Mouse (Mus musculus) limb, embryonic 11.5 days (tissue): ENCODE results near the gene Cyth4. TPM values are rescaled to one million over a fixed set of nuclear protein-coding genes. Genes with fewer than 3 reads are reported as not detected.

Source experiments
- ATAC-seq: fragments of 200-750 bp; cut with Nextera tagmentation; 2 replicates; pipeline ENCODE4 v1.8.0; 2017; ENCODE audit warnings: low read depth; ENCODE audit not compliant: insufficient number of reproducible peaks, low FRiP score, low TSS enrichment
- DNase-seq: peaks from one replicate; pipeline ENCODE4 v3.0.0-alpha.2; 2015; ENCODE audit warnings: low spot score
- H3K27ac ChIP-seq: fragments of 300-500 bp; sonication (generic); replicated peaks from 2 replicates; pipeline ENCODE4 v1.5.1; 2014; ENCODE audit warnings: low read depth, mild to moderate bottlenecking, low read length
- H3K27me3 ChIP-seq: fragments of 300-500 bp; sonication (generic); 2 replicates; pipeline ENCODE4 v1.6.1; 2014; ENCODE audit warnings: mild to moderate bottlenecking, low read length, mixed read lengths; ENCODE audit not compliant: control insufficient read depth, insufficient read depth
- H3K36me3 ChIP-seq: fragments of 300-500 bp; sonication (generic); 2 replicates; pipeline ENCODE4 v1.6.1; 2014; ENCODE audit warnings: mild to moderate bottlenecking, low read length, moderate library complexity, mixed read lengths; ENCODE audit not compliant: control insufficient read depth, insufficient read depth
- H3K4me1 ChIP-seq: fragments of 300-500 bp; sonication (generic); 2 replicates; pipeline ENCODE4 v1.6.1; 2014; ENCODE audit warnings: low read length, mixed read lengths; ENCODE audit not compliant: control insufficient read depth, insufficient read depth
- H3K4me2 ChIP-seq: fragments of 300-500 bp; sonication (generic); 2 replicates; pipeline ENCODE4 v1.6.1; 2014; ENCODE audit warnings: low read depth, mild to moderate bottlenecking, moderate library complexity; ENCODE audit not compliant: severe bottlenecking
- H3K4me3 ChIP-seq: fragments of 300-500 bp; sonication (generic); 2 replicates; pipeline ENCODE4 v1.5.1; 2014; ENCODE audit warnings: low read depth, low read length
- H3K9ac ChIP-seq: fragments of 300-500 bp; sonication (generic); 2 replicates; pipeline ENCODE4 v1.6.1; 2014; ENCODE audit warnings: mild to moderate bottlenecking, low read length
- H3K9me3 ChIP-seq: fragments of 300-500 bp; sonication (generic); 2 replicates; pipeline ENCODE4 v1.6.1; 2016; ENCODE audit warnings: low read length; ENCODE audit not compliant: control insufficient read depth
- WGBS: fragments of 180-500 bp; shearing (Covaris S2); extraction: QIAGEN DNeasy Blood & Tissue Kit; methylation state at CpG from one replicate; pipeline ENCODE4 v1.1.7; 2014; 5-methylcytosine and 5-hydroxymethylcytosine counted together
- polyA plus RNA-seq: library from polyadenylated mRNA; unstranded; fragments of >200 nt; fragmentation: Nextera tagmentation; extraction: Ambion mirVana; gene quantifications from 2 replicates; pipeline ENCODE4 v1.2.1, GENCODE M21; 2014

Cyth4 gene
- polyA plus RNA-seq, 1 experiment from 2014 or later, result 2.5 TPM

- DNase-seq (no peak), ATAC-seq (no peak)
- 84% methylated on average over 8 of the region's 8 CpGs for WGBS
- Histone ChIP-seq H3K9me3 (no peaks in the 10 kb centered on the region), H3K4me1 (no peaks in the 10 kb centered on the region), H3K9ac (no peak within 1 kb of the TSS), H3K27ac (no peak within 1 kb of the TSS), H3K36me3 (no peaks in the 10 kb centered on the region), H3K4me3 (no peak within 1 kb of the TSS), H3K4me2 (no peak within 1 kb of the TSS), H3K27me3 (no peaks in the 10 kb centered on the region)
Observed at GRCm38 (mm10) chr15:78572658-78573397, 24.0 kb upstream of the Cyth4 start, which contains the start of gene Rac2. Gene Rac2 (minus strand): TSS chr15:78572783.

DNA sequence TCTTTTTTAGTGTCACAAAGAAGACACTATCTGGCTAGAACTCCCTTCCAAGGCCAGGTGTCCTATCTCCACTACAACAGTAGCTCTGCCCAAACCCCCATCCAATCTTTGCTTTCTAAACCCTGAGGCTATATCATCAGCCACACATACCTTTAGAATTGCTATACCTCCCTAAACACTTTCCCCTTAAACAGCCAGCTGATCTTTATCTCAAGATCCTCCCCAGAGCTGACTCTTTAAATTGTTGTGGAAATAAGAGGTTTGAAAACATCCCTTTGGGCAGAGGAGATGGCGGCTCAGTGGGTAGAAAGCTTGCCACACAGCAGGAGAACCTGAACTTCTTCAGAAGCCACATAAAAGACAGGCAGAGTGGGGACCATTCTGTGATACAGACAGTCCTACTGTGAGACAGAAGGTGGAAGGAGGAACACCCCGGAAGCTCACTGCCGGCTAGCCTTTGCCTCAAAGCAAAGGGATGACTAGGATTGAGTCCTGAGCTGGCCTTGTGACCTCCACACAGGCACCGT, 20.5 kb upstream of the Cyth4 start:
- no peak for ATAC-seq
- WGBS, result 50% methylated on average over 4 of the region's 4 CpGs

DNA sequence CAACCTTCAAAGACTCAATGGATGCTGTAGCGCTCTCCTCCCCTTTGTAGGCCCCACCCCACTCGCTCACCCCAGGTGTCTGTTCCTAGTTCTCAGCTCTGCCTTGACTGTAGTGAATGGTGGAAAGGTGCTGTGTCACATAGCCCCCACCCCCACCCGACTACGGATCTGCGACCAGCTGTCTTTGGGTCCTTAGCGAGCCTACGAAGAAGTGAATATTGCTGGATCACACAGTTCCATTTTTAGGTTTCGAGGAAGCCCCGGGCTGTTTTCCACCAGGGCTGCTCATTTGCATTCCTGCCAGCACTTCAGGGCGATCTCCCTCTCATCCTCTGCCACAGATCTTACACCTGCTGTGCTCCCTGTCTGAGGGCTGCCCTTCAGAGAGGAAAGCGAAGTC, 13.5 kb upstream of the Cyth4 start:
- Histone ChIP-seq H3K9ac (no peak overlapping the region), H3K36me3 (no peaks in the 10 kb centered on the region), H3K9me3 (no peaks in the 10 kb centered on the region), H3K27me3 (no peaks in the 10 kb centered on the region), H3K4me1 (peaks cover 8% of the 10 kb centered on the region), H3K27ac (no peak overlapping the region), H3K4me3 (no peak overlapping the region), H3K4me2 (no peak overlapping the region)
- WGBS, result 22% methylated on average over 11 of the region's 11 CpGs
- no peak for ATAC-seq
- no peak for DNase-seq

More for the DNA sequence above, 20.5 kb upstream of the Cyth4 start:
- peaks cover 5% of the 10 kb centered on the region; the same call in 1 of the 2 replicates for H3K4me1 ChIP-seq
- no peak overlapping the region for H3K9ac ChIP-seq
- no peaks in the 10 kb centered on the region for H3K36me3 ChIP-seq
- no peak overlapping the region for H3K4me3 ChIP-seq
- H3K27ac ChIP-seq, result no peak overlapping the region
- no peak overlapping the region for H3K4me2 ChIP-seq
- H3K27me3 ChIP-seq, result no peaks in the 10 kb centered on the region
- no peaks in the 10 kb centered on the region for H3K9me3 ChIP-seq
- no peak for DNase-seq

DNA sequence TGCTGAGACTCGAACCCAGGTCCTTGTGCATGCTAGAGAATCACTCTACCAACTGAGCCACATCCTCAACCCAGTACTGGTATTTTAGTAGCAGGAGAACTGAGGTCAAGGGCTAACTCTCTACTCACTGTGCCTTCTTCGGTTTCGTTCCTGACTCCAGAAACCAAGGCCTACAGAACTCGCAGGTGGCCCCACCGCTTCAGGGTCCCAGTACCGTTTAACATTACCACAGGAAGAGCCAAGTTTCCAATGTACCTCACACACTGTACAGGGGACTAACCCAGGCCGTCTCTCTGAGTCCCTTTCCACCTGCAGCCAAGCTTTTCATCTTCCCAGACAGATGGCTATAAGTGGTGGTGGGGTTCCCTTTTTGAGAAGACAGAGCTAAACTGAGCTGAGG, 11.4 kb upstream of the Cyth4 start:
- ATAC-seq, result no peak
- WGBS, result 88% methylated on average over 7 of the region's 7 CpGs
- H3K9me3 ChIP-seq, result no peaks in the 10 kb centered on the region
- H3K4me1 ChIP-seq, result peaks cover 7% of the 10 kb centered on the region
- no peak overlapping the region for H3K4me2 ChIP-seq
- H3K27ac ChIP-seq, result no peak overlapping the region
- no peaks in the 10 kb centered on the region for H3K27me3 ChIP-seq
- no peak overlapping the region for H3K9ac ChIP-seq
- H3K36me3 ChIP-seq, result no peaks in the 10 kb centered on the region
- DNase-seq, result no peak
- H3K4me3 ChIP-seq, result no peak overlapping the region

- Histone ChIP-seq H3K9ac (no peak overlapping the region), H3K27ac (no peak overlapping the region), H3K4me1 (no peaks in the 10 kb centered on the region), H3K36me3 (no peaks in the 10 kb centered on the region), H3K27me3 (no peaks in the 10 kb centered on the region), H3K4me2 (no peak overlapping the region), H3K9me3 (no peaks in the 10 kb centered on the region), H3K4me3 (no peak overlapping the region)
- DNase-seq (peak; percentile 87), ATAC-seq (peak; percentile 69)
- 58% methylated on average over 18 of the region's 18 CpGs for WGBS
Observed at GRCm38 (mm10) chr15:78587050-78587994, 9.5 kb upstream of the Cyth4 start.

DNA sequence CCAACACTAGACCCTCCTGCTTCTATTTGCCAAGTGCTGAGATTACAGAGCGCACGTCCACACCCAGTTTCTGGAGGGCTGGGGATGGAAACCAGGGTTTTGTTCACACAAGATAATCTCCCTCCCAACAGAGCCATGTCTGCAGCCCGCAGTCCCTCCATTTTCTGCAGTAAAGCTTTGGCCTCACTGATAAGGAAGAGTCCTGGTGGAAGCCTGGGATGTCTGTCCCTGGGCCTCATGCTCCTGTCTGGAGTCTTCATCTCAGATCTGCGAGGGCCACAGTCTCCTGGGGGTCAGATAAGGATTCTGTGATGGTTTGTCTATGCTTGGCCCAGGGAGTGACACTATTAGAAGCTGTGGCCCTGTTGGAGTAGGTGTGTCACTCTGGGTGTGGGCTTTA, 8.8 kb upstream of the Cyth4 start:
- Histone ChIP-seq H3K27me3 (no peaks in the 10 kb centered on the region), H3K9ac (no peak overlapping the region), H3K9me3 (no peaks in the 10 kb centered on the region), H3K36me3 (no peaks in the 10 kb centered on the region), H3K27ac (no peak overlapping the region), H3K4me3 (no peak overlapping the region), H3K4me2 (no peak overlapping the region), H3K4me1 (no peaks in the 10 kb centered on the region)
- ATAC-seq (no peak), DNase-seq (no peak)
- 80% methylated on average over 4 of the region's 4 CpGs for WGBS

GRCm38 (mm10) chr15:78588900-78589299, 7.9 kb upstream of the Cyth4 start:
- H3K9me3 ChIP-seq, result no peaks in the 10 kb centered on the region
- no peak for DNase-seq
- H3K4me1 ChIP-seq, result no peaks in the 10 kb centered on the region
- no peak overlapping the region for H3K27ac ChIP-seq
- no peaks in the 10 kb centered on the region for H3K36me3 ChIP-seq
- H3K9ac ChIP-seq, result no peak overlapping the region
- no peak overlapping the region for H3K4me3 ChIP-seq
- WGBS, result 78% methylated on average over 4 of the region's 4 CpGs
- no peak for ATAC-seq
- H3K27me3 ChIP-seq, result no peaks in the 10 kb centered on the region
- no peak overlapping the region for H3K4me2 ChIP-seq

DNA sequence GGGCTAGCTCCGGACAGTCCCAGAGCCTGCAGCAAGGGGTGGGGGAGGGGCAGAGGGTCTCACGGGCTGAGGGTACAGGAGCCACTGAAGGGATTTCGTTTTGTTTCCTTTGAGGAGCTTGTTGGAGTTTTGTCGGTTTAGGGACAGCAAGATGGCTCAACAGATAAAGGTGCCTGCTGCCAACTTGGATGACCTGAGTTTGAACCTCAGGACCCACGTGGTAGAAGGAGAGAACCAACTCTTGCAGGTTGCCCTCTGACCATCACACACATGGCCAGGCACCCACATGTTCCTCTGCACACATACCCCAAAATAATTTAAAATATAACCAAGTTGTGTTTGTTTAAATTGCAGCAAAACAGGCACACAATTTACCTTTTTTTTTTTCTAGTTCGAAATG, 6.9 kb upstream of the Cyth4 start:
- WGBS, result 79% methylated on average over 6 of the region's 6 CpGs
- H3K4me1 ChIP-seq, result no peaks in the 10 kb centered on the region
- no peaks in the 10 kb centered on the region for H3K36me3 ChIP-seq
- ATAC-seq (no peak), DNase-seq (no peak)
- no peak overlapping the region for H3K4me3 ChIP-seq
- no peak overlapping the region for H3K27ac ChIP-seq
- no peaks in the 10 kb centered on the region for H3K27me3 ChIP-seq
- no peak overlapping the region for H3K9ac ChIP-seq
- no peaks in the 10 kb centered on the region for H3K9me3 ChIP-seq
- H3K4me2 ChIP-seq, result no peak overlapping the region
